Mouse (Mus musculus) layer of hippocampus, postnatal 10 days (tissue): Measurements from ENCODE around the gene Gad2. TPM values are rescaled to one million over a fixed set of nuclear protein-coding genes. Genes with fewer than 3 reads are reported as not detected.

Source experiments
- DNase-seq, 2 experiments: peaks; one replicate each; pipeline ENCODE4 v3.0.0; 2021; ENCODE audit warnings: low spot score in 2 of 2
- total RNA-seq, 2 experiments: library from RNA; stranded (reverse); gene quantifications; 2 replicates each; pipeline ENCODE4 v1.2.3; 2021

Gad2 gene
- total RNA-seq, 2 experiments from 2014 or later, result 69.2 to 80.4 TPM

DNA sequence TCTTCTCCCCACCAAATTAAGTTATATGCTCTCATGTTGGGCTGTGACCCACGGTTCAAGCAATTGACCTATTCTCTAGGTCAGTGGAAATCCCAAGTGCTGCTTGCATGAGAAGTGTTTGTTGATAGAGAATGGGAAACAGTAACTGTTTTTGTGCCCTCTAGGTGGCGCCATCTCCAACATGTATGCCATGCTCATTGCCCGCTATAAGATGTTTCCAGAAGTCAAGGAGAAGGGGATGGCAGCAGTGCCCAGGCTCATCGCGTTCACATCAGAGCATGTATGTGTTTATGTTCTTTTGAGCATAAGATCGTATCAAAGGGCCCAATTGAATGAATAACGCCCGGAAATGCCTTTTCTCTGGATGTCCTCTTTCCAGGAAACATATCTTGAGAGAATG lies 12.8 kb downstream of the Gad2 start:
- peak in 1 of 2 experiments; percentile 21 for DNase-seq

DNA sequence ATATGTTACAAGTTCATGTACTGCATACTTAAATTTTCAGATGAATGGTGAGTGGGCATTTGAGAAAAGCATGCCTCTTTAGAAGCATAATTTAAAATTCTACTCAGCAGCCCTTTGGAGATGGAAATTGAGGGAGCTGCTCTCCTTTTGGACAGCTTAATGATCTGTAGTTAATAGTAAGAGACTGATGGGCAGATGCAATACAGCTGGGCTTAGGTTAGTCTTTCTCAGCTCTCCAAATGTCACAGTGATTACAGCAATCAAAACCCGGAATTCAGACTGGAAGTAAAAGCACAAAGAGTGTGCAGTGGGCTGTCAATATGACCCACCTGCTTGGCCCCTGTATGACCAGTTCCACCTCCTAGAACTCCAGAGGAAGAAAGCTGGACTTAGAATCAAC lies 24.1 kb downstream of the Gad2 start:
- no peak for DNase-seq

DNA sequence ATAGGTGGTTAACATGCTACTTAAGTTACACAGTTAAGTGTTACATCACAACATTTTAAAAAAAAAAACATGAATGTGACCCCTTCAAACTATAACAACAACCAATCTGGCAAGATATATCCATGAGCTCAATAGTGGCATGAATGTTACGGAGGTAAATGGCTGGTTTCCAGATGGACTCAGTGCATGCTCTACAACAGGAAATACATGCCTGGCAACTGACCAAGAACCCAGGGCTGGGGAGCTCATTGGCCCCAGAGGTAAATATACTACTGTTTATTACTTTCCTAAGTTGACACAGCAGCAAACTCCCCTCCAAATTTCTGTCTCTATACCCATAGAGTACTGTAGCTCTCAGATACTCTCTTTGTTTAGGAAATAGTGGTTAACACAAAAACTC lies 26.4 kb downstream of the Gad2 start:
- DNase-seq, result no peak

DNA sequence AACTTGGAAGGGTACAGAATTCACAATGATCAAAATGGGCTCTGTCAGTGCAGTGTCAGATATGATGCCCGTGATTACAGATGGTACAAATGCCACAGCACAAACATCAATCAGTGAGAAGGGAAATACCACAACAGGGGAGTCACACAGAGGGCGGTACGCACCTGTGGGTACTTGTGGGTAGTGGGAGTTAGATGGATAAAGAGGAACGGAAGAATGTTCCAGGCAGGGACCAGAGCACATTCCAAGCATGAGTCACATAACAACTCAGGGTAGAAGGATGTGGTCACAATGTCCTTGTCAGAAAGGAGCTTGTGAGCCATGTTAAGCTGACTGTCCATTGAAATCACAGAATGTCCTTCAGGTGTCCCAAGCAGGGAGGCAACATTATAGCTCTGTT lies 29.8 kb downstream of the Gad2 start:
- DNase-seq, result no peak

DNA sequence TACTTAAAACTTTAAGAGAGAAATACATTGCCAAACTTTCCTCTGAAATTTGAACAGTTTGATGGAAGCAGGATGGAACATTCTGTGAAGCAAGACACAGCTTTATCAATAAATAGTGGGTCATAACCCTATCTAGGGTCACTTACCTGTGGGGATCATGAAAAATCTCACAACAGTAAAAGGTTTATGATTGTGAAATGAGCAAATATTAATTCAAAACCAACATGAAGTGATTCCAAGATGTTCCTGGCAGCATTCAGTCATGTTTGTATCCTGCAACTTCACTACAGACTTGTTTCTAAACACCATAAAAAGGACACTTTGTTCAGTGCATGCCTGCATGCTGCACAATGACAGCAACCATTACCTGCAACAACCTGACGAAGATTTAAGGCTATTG lies 41.7 kb downstream of the Gad2 start:
- no peak for DNase-seq

DNA sequence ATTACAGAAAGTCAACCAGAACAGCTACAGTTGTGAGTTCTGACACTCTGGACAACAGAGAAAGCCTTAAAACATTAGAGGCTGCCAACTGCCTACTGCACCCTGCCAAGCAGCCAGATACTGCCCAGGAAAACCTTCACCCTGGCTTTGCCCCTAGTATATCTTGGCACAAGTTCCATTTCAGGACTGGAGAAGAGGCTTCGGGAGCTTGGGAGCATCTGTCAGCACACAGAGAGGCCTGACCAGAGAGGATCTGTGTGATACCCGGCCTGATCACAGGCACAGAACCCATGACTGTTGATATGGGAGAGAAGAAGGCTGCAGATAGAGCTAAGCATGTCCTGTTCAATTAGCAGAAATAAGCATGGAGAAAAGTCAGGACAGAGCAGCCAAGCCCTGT lies 48.4 kb downstream of the Gad2 start:
- DNase-seq, result no peak

DNA sequence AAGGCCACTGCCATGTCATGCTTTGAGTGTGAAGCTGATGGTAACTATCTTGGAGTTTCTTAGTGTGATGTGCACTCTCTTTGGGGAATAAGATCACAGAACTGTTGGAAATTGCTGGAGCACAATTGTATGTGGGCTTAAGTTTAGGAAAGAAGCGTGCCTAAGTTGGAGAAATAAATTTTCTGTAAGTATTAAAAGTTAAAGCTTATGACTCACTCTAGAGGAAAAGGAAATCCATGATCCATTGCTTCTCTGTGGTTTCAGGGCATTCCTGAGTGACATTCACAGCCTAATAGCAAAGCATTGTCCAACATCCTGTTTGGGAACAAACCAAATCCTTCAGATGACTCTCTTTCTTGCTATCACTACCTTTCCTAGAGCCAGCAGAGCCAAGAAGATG lies 49.3 kb downstream of the Gad2 start:
- no peak for DNase-seq

DNA sequence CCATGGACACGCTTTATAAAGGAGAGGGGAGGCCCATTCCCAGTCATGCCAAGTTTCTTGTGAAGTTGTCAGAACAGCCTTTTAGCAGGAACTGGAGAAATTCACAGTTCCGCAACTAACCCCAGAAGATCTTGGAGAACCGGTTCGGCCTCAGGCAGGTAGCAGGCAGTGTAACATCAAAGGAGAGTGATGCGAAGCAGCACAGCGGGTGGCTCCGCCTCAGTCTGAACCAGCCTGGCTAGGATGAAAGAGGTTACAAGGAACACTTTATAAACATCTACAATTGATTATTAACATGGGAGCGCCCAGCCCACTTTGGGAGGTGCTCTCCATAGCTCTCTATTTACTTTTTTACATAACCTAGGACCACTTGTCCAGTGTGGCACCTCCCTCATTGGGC lies 55.1 kb downstream of the Gad2 start:
- no peak for DNase-seq

DNA sequence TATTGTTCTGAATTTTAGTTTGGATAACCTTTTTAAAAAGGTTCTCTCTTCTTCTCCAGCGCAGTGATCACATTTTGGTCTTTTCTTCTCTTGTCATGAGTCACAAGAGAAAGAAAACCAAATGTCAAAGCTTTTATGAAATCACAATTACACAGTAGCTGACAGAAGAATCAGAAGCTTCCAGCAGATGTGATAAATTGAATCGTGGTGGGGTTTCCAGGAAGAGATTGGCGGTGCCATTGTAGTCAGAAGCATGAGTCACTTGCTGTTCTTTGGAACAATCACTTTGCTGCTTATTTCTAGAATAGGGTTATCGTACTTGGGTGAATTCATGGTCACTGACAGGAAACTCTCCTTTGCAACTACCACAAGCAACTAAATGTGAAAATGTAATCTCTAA lies 57.9 kb downstream of the Gad2 start:
- DNase-seq, result no peak

DNA sequence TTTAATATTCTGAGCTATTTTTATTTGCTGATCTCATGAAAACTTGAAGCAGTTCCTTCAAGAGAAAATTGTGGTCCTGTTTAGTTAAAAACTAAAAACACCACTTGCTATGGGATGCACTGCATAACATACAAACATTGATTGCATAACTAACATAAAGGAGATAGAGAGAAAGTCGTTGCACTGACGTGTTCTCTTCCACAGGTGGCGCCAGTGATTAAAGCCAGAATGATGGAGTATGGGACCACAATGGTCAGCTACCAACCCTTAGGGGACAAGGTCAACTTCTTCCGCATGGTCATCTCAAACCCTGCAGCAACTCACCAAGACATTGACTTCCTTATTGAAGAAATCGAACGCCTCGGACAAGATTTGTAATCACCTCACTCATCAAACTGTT lies 68.0 kb downstream of the Gad2 start:
- no peak for DNase-seq

DNA sequence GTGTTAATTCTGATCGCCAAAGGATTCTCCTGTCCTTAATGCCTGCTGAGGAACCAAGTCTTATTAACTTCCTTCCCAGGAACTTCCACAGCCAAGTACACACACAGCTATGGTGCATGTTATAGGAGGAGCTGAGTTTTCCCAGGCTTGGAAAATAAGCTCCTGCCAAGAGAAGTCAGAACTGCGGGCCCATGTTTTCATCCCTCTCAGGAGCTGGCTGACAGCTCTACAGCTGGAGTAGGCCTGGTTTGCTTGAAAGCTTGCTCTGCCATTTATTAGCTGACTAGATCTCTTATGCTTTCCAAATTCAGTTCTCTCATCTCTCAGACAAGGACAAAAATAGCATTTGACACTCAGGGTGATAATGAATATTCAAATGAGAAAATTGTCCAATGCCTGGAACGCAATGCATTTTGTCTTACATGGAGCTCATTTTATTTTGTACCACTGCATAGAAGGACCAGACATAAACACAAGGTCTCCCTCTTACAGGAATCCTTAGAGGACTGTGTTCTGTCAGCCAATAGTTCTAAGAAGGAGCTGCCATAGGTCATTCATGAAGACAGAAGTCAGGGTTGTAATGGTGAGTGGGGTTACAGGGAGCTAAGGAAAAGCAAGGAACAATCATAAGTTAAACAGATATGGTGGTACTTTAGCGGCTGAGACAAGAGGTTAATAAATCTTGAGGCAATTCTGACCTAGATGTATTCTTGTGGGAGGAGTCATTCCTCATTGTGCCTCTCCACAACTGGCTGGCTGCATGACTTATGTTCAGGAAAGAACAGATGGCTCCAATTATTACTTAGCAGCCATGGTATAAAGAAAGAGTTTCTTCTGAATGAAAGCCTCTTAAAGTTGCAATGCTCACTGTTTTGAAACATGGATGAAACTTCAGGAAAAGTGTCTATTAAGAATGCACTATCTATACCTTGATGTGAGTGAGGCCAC lies 83.0 kb downstream of the Gad2 start:
- DNase-seq, result no peak

DNA sequence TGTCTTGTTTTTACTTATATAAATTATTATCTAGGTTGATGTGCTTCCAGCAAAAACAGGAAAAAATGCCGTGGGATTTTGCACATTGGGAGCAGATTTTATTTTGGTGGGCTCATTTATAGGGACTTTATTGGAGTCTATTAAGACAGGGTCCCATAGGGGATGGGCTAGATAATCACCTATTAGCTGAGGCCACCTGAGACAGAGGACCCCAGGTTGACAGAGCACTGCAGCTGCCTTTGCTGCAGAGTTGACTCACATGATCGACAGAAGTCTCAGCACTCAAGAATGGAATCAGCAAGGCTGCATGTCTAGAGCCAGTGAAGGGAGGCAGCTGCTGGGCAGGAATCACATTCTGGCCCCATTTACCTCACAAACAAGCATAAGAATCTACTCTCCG lies 84.2 kb downstream of the Gad2 start:
- DNase-seq, result no peak

DNA sequence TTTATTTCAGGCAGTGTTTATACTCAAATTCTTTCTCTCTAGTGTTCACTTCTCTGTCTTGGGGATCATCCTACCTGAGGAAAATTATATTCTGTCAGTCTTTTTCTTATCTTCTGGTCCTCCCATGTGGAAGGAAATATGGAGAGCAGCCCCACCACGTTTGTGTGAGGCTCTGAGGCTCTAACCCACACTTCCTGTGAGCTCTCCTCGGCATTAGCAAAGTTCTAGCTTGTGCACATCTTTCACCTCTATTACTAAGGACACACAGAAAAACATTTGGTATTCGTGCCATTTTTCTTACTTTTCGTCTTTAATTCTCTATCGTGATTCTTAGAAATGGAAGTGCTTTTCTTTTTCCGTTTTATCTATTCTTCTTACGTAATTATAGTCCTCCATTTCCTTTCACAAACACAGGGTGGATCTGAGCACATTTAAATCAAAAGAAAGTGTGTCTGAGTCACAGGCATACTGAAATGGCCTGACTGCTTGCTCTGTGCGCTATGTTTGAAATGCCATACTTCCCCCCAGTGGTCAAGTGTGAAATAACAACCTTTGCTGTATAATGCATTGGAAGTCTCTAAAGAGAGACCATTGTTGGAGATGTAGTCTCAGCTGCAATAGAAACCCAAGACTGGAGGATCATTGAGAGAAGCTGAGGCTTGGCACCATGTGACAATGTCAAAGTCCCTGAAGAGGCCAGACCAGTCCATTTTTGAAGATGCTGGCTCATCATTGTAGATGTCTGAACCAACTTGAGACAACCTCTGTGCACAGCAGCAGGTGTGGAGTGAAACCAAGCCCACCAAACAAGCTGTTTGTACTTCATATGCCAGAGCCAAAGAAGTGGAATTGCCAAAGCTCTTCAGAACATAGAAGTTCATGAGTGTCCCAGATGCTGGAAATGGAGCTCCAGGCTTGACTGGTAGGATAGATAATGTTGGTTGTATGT lies 99.8 kb downstream of the Gad2 start:
- DNase-seq, result peak; percentile 66 to 75

DNA sequence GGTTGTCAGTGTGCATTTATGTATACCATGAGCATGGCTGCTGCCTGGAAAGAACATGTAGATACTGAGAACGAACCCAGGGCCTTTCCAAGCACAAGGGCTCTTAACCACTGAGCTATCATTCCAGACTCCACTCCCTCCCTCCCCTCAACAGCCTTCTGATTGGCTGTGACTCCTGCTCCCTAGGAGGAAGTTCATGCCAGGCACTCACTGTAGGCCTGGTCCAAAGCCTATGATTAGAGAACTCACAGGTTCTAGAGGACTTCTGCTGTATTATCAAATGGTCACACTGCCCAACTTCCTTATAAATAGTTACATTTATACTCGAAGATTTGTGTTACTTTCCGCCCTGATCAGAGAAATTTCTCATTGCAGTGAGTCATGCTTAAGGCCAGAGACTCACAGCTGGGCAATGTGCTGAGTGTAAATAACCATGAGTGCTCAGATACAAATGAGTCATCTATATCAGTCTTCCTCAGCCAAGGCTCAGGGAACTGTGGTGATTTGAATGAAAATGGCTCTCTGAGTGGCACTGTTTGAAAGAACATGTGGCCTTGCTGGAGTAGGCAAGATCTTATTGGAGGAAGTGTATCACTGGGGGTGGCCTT lies 102.0 kb downstream of the Gad2 start:
- no peak for DNase-seq

DNA sequence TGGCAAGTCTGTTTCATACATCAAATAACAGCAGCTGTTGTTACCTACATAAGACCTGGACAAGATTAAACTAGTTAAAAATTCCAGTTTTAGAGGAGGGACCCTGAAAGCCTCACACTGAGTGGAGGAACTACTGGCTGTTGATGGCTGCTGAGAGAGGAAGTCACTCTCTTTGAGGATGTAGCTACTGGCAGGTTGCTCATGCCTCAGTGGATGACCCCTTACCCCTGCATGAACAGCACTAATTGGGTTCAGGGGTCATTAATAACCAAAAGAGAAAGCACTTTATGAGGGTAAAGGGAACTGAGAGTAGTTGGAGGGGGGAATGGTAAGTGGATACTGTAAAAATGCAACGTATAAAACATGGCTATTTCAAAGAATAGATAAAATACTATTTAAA lies 105.1 kb downstream of the Gad2 start:
- DNase-seq, result no peak

DNA sequence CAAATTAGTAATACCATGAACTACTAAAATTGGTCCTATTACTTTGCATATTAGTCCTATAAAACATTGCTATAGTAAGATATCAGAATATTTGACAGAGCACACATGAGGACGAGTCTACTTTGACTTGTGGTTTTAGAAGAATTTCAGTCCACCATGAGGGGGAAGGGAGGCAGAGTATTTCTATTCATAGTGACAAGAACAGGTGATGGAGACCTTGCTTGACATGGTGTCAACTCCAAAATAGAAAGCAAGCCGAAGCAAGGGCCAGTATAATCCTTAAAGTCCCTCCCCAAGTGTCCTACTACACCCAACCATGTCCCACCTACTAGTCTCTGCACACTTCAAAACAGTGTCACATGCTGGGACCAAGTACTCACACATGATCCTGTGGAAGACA lies 114.1 kb downstream of the Gad2 start:
- DNase-seq, result no peak

DNA sequence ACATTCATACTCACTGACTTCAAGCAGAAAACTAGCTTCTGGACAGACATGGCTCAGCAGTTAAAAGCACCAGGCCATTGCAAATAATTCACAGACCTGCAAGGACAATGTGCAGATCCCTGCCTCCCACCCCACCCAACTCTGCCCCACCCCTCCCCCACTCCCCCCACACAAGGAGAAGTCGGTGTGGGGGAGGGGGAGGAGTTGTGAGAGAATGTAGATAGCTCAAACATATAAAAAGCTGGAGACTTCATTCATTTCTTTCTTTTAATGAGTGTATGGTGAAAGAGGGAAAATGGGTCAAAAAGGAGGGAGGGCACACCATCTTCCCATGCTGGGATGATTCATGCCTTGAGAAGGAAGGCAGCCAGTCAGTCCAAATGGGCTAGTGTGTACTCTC lies 117.4 kb downstream of the Gad2 start:
- DNase-seq, result no peak

DNA sequence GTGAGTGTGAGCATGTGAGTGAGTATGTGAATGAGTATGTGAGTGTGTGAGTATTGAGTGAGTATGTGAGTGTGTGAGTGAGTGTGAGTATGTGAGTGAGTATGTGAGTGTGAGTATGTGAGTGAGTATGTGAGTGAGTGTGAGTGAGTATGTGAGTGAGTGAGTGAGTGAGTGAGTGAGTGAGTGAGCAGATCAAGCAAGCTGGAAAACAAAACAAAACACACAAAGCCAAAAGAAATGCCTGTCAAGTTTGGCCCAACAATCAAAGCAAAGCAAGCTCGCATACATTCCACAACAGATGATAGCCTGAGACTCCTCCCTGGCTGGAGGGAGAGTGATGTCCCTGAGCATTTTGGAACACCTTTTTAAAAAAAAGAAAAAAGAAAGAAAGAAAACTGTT lies 118.4 kb downstream of the Gad2 start:
- DNase-seq, result no peak

DNA sequence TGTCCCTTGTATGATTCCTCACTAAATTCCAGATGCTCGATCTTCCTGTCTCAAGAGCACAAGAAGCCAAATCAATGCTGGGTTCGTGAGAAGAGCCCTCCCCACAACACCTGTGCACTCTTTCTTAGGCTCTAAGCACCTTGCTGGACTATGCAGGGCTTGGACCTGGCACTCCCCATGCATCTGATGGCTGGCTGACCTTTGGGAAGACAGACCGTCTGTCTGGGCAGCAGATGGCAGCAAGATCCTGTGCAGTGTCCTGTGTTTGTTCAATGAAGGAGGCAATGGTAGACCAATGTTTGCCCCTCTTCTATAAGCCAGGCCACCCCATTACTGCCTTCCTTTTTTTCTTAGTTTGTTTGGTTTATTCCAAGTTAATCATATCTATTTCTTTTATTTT lies 119.2 kb downstream of the Gad2 start:
- DNase-seq, result no peak
